ENCODE assay signal across 10 mouse cellular contexts in genomic region chr4:98727959-98728347, GRCm38 (mm10). TPM values are rescaled to one million over a fixed set of nuclear protein-coding genes. Genes with fewer than 3 reads are reported as not detected.
DNase-seq lines count a peak whose midpoint lies in the region; ATAC-seq and TF ChIP-seq lines count a peak whose summit lies in the region.
"Had no signal": no experiment of that assay in that cellular context is flagged by ENCODE, and none has a peak within 500 bp of the region (broad histone marks: within the 10 kb centered on the region; RNA-seq: fewer than 3 reads in every experiment).

No protein-coding gene starts in this region.

- no peak for DNase-seq in kidney, adult 2 months
- no peak for DNase-seq in urinary bladder, postnatal 25 days (ENCODE audit: low spot score)
- no peak for DNase-seq in gastrocnemius, adult 8-10 months (ENCODE audit: low spot score in 2 of 2)
- DNase-seq in frontal cortex, postnatal 25 days (ENCODE audit: low spot score in 2 of 2) = no peak

- H3K36me3 ChIP-seq in kidney, embryonic 16.5 days (ENCODE audit: insufficient read depth, low read length) = no peaks in the 10 kb centered on the region
- no peaks in the 10 kb centered on the region for H3K36me3 ChIP-seq in kidney, adult 2 months (ENCODE audit: control insufficient read depth, insufficient read depth, low read length)
- H3K36me3 ChIP-seq in forebrain, embryonic 12.5 days (replicated peaks) = no peaks in the 10 kb centered on the region
- H3K36me3 ChIP-seq in limb, embryonic 13.5 days = no peaks in the 10 kb centered on the region
- H3K36me3 ChIP-seq in stomach, embryonic 14.5 days (ENCODE audit: control insufficient read depth, insufficient read depth, low read length) = no peaks in the 10 kb centered on the region

- no peak overlapping the region for H3K27ac ChIP-seq in kidney, embryonic 16.5 days (ENCODE audit: low read length)
- H3K27ac ChIP-seq in kidney, adult 2 months (ENCODE audit: insufficient read depth, low read depth, low read length) = no peak overlapping the region
- H3K27ac ChIP-seq in forebrain, embryonic 12.5 days = no peak overlapping the region
- no peak overlapping the region for H3K27ac ChIP-seq in limb, embryonic 13.5 days
- H3K27ac ChIP-seq in stomach, embryonic 14.5 days (ENCODE audit: low read length) = no peak overlapping the region

- H3K4me3 ChIP-seq in kidney, embryonic 16.5 days (ENCODE audit: low read length) = peak overlapping the region; percentile 39
- no peak overlapping the region for H3K4me3 ChIP-seq in kidney, adult 2 months (ENCODE audit: insufficient read depth, low read depth, low read length)
- H3K4me3 ChIP-seq in forebrain, embryonic 12.5 days (replicated peaks) = peak overlapping the region; percentile 3; the same call in 1 of the 2 replicates
- peak overlapping the region; percentile 48 for H3K4me3 ChIP-seq in limb, embryonic 13.5 days
- H3K4me3 ChIP-seq in stomach, embryonic 14.5 days (ENCODE audit: low read depth, low read length) = peak overlapping the region; percentile 28; the same call in 1 of the 2 replicates

- no peak overlapping the region; the same call in 1 of the 2 replicates for H3K9ac ChIP-seq in kidney, embryonic 16.5 days (replicated peaks; ENCODE audit: low read length)
- H3K9ac ChIP-seq in forebrain, embryonic 12.5 days = no peak overlapping the region
- 0 out of 2 replicates have a peak overlapping the region, but pooled peaks have one; percentile 35 for H3K9ac ChIP-seq in limb, embryonic 13.5 days
- no peak overlapping the region for H3K9ac ChIP-seq in stomach, embryonic 14.5 days (replicated peaks; ENCODE audit: low read depth, low read length)

- 0 out of 2 replicates have a peak, but pooled peaks have one; percentile 29 for ATAC-seq in kidney, embryonic 16.5 days (ENCODE audit: low FRiP score, low TSS enrichment)
- ATAC-seq in forebrain, embryonic 12.5 days (ENCODE audit: low FRiP score) = no peak
- ATAC-seq in limb, embryonic 13.5 days (ENCODE audit: low FRiP score, low read depth) = no peak
- no peak for ATAC-seq in stomach, embryonic 14.5 days (ENCODE audit: insufficient number of reproducible peaks, insufficient read depth, low FRiP score, low read depth)

- H3K4me2 ChIP-seq in kidney, embryonic 16.5 days (replicated peaks; ENCODE audit: low read depth, low read length) = peak overlapping the region; percentile 55
- peak overlapping the region; percentile 63; the same call in 1 of the 2 replicates for H3K4me2 ChIP-seq in forebrain, embryonic 12.5 days
- H3K4me2 ChIP-seq in limb, embryonic 13.5 days (replicated peaks) = peak overlapping the region; percentile 84
- peak overlapping the region; percentile 68 for H3K4me2 ChIP-seq in stomach, embryonic 14.5 days (replicated peaks; ENCODE audit: low read depth, low read length)

- no peak for TF ChIP-seq POLR2A in kidney, adult 2 months (IDR thresholded peaks at IDR 0.05; ENCODE audit: low read depth, low read length)

- peaks cover 19% of the 10 kb centered on the region for H3K4me1 ChIP-seq in kidney, embryonic 16.5 days (ENCODE audit: insufficient read depth, low read length)
- no peaks in the 10 kb centered on the region for H3K4me1 ChIP-seq in kidney, adult 2 months (ENCODE audit: control insufficient read depth, insufficient read depth, low read length)
- H3K4me1 ChIP-seq in forebrain, embryonic 12.5 days = peaks cover 16% of the 10 kb centered on the region
- H3K4me1 ChIP-seq in limb, embryonic 13.5 days = peaks cover 21% of the 10 kb centered on the region
- H3K4me1 ChIP-seq in stomach, embryonic 14.5 days (ENCODE audit: control insufficient read depth, insufficient read depth, low read length) = peaks cover 6% of the 10 kb centered on the region; the same call in 1 of the 2 replicates

- peaks cover 25% of the 10 kb centered on the region for H3K27me3 ChIP-seq in kidney, embryonic 16.5 days (ENCODE audit: insufficient read depth, low read length)
- H3K27me3 ChIP-seq in kidney, adult 2 months (replicated peaks; ENCODE audit: control insufficient read depth, insufficient read depth, low read length) = no peaks in the 10 kb centered on the region
- H3K27me3 ChIP-seq in forebrain, embryonic 12.5 days = peaks cover 43% of the 10 kb centered on the region
- H3K27me3 ChIP-seq in limb, embryonic 13.5 days = peaks cover 27% of the 10 kb centered on the region
- no peaks in the 10 kb centered on the region for H3K27me3 ChIP-seq in stomach, embryonic 14.5 days (ENCODE audit: control insufficient read depth, insufficient read depth, low read length)

- 5% methylated on average over 10 of the region's 10 CpGs for WGBS in kidney, embryonic 16.5 days
- WGBS in kidney, adult 2 months = 6% methylated on average over 10 of the region's 10 CpGs
- 2% methylated on average over 10 of the region's 10 CpGs for WGBS in forebrain, embryonic 12.5 days
- WGBS in limb, embryonic 13.5 days = 5% methylated on average over 10 of the region's 10 CpGs
- WGBS in stomach, embryonic 14.5 days = 3% methylated on average over 10 of the region's 10 CpGs

- no peak for TF ChIP-seq CTCF in kidney, adult 2 months (conservative IDR thresholded peaks at IDR 0.05; ENCODE audit: insufficient read depth, insufficient read length, low read depth, low read length)

- no peaks in the 10 kb centered on the region for H3K9me3 ChIP-seq in kidney, embryonic 16.5 days (ENCODE audit: low read length)
- no peaks in the 10 kb centered on the region for H3K9me3 ChIP-seq in forebrain, embryonic 12.5 days
- no peaks in the 10 kb centered on the region for H3K9me3 ChIP-seq in limb, embryonic 13.5 days
- H3K9me3 ChIP-seq in stomach, embryonic 14.5 days (ENCODE audit: control insufficient read depth, low read depth, low read length) = no peaks in the 10 kb centered on the region

RNA-seq across cellular contexts. Expression of gene L1td1, which starts 1.4 kb away (rescaled TPM):
- 0.45 and 0.50 TPM in 2 replicates for polyA plus RNA-seq in kidney, embryonic 16.5 days (2015; fragmentation: Nextera tagmentation; extraction: Ambion mirVana)
- not detected in 2 replicates for polyA plus RNA-seq in kidney, adult 2 months (2012; rRNA removed)
- 0.08 TPM in 1 of 2 replicates, not detected in the other for polyA plus RNA-seq in forebrain, embryonic 12.5 days (2016; fragmentation: Nextera tagmentation; extraction: Ambion mirVana)
- polyA plus RNA-seq in limb, embryonic 13.5 days (2015; fragmentation: Nextera tagmentation; extraction: Ambion mirVana) = 1.8 and 2.2 TPM in 2 replicates
- 0.21 and 0.41 TPM in 2 replicates for polyA plus RNA-seq in stomach, embryonic 14.5 days (2014; fragmentation: Nextera tagmentation; extraction: Ambion mirVana)
- total RNA-seq in gastrocnemius, adult 8-10 months (2022) = not detected
- total RNA-seq: gastrocnemius, adult 18-20 months; MEL had no signal
